Mouse (Mus musculus): ENCODE measurements around the gene Fbxw11. TPM values are rescaled to one million over a fixed set of nuclear protein-coding genes. Genes with fewer than 3 reads are reported as not detected.

Fbxw11 gene
- polyA plus RNA-seq, 1 experiment from 2014 or later = 36.0 TPM

GRCm38 (mm10) chr11:32718979-32719378 lies 76.5 kb downstream of the Fbxw11 start:
- H3K4me2 ChIP-seq = no peak overlapping the region
- H3K4me1 ChIP-seq = no peaks in the 10 kb centered on the region
- no peak overlapping the region for H3K4me3 ChIP-seq
- H3K9ac ChIP-seq = no peak overlapping the region
- H3K27me3 ChIP-seq (replicated peaks) = no peaks in the 10 kb centered on the region
- no peak for ATAC-seq
- no peak overlapping the region for H3K27ac ChIP-seq
- no peaks in the 10 kb centered on the region for H3K9me3 ChIP-seq (replicated peaks)
- H3K36me3 ChIP-seq = peaks cover 16% of the 10 kb centered on the region
- 75% methylated on average over 4 of the region's 4 CpGs for WGBS (ENCODE audit: insufficient replicate concordance)

GRCm38 (mm10) chr11:32722653-32723052 lies 80.1 kb downstream of the Fbxw11 start:
- peaks cover 29% of the 10 kb centered on the region; the same call in 1 of the 2 replicates for H3K36me3 ChIP-seq
- no peak overlapping the region for H3K9ac ChIP-seq
- 83% methylated on average over 5 of the region's 5 CpGs for WGBS (ENCODE audit: insufficient replicate concordance)
- H3K27me3 ChIP-seq (replicated peaks) = no peaks in the 10 kb centered on the region
- no peak overlapping the region for H3K4me3 ChIP-seq
- H3K9me3 ChIP-seq (replicated peaks) = no peaks in the 10 kb centered on the region
- no peaks in the 10 kb centered on the region for H3K4me1 ChIP-seq
- no peak overlapping the region for H3K27ac ChIP-seq
- no peak for ATAC-seq
- H3K4me2 ChIP-seq = no peak overlapping the region

- 47% methylated on average over 2 of the region's 2 CpGs for whole genome bisulfite sequencing (ENCODE audit: insufficient replicate concordance)
- no peaks in the 10 kb centered on the region for H3K9me3 ChIP-seq (replicated peaks)
- no peak overlapping the region for H3K4me3 ChIP-seq
- H3K36me3 ChIP-seq = peaks cover 30% of the 10 kb centered on the region; the same call in 1 of the 2 replicates
- H3K4me2 ChIP-seq = no peak overlapping the region
- no peak overlapping the region for H3K27ac ChIP-seq
- ATAC-seq = no peak
- H3K27me3 ChIP-seq (replicated peaks) = no peaks in the 10 kb centered on the region
- H3K9ac ChIP-seq = no peak overlapping the region
- H3K4me1 ChIP-seq = no peaks in the 10 kb centered on the region
Measured at GRCm38 (mm10) chr11:32723287-32723686, 80.8 kb downstream of the Fbxw11 start.

GRCm38 (mm10) chr11:32725171-32725570 lies 82.6 kb downstream of the Fbxw11 start:
- no peak overlapping the region for H3K4me3 ChIP-seq
- H3K36me3 ChIP-seq = peaks cover 30% of the 10 kb centered on the region; the same call in 1 of the 2 replicates
- peaks cover 3% of the 10 kb centered on the region; the same call in 1 of the 2 replicates for H3K4me1 ChIP-seq
- 91% methylated on average over 9 of the region's 9 CpGs for WGBS (ENCODE audit: insufficient replicate concordance)
- no peak overlapping the region for H3K4me2 ChIP-seq
- H3K27ac ChIP-seq = no peak overlapping the region
- no peaks in the 10 kb centered on the region for H3K9me3 ChIP-seq (replicated peaks)
- ATAC-seq = no peak
- no peaks in the 10 kb centered on the region for H3K27me3 ChIP-seq (replicated peaks)
- H3K9ac ChIP-seq = no peak overlapping the region

- Histone ChIP-seq H3K9me3 (replicated peaks) (no peaks in the 10 kb centered on the region), H3K27me3 (replicated peaks) (no peaks in the 10 kb centered on the region), H3K4me2 (no peak overlapping the region), H3K4me3 (no peak overlapping the region), H3K27ac (no peak overlapping the region), H3K36me3 (peaks cover 56% of the 10 kb centered on the region), H3K4me1 (peaks cover 4% of the 10 kb centered on the region; the same call in 1 of the 2 replicates), H3K9ac (no peak overlapping the region)
- ATAC-seq = no peak
- 68% methylated on average over 5 of the region's 5 CpGs for WGBS (ENCODE audit: insufficient replicate concordance)
Measured at GRCm38 (mm10) chr11:32732467-32732866, 89.9 kb downstream of the Fbxw11 start.

GRCm38 (mm10) chr11:32733195-32733594 lies 90.7 kb downstream of the Fbxw11 start:
- 79% methylated on average over 6 of the region's 6 CpGs for WGBS (ENCODE audit: insufficient replicate concordance)
- no peak for ATAC-seq
- H3K4me1 ChIP-seq = peaks cover 4% of the 10 kb centered on the region; the same call in 1 of the 2 replicates
- H3K4me3 ChIP-seq = no peak overlapping the region
- H3K4me2 ChIP-seq = no peak overlapping the region
- H3K9me3 ChIP-seq (replicated peaks) = no peaks in the 10 kb centered on the region
- peaks cover 60% of the 10 kb centered on the region for H3K36me3 ChIP-seq
- no peak overlapping the region for H3K27ac ChIP-seq
- H3K27me3 ChIP-seq (replicated peaks) = no peaks in the 10 kb centered on the region
- H3K9ac ChIP-seq = no peak overlapping the region

GRCm38 (mm10) chr11:32736371-32736770 lies 93.8 kb downstream of the Fbxw11 start:
- no peak overlapping the region for H3K4me2 ChIP-seq
- 79% methylated on average over 2 of the region's 2 CpGs for WGBS (ENCODE audit: insufficient replicate concordance)
- no peaks in the 10 kb centered on the region for H3K4me1 ChIP-seq
- H3K27ac ChIP-seq = no peak overlapping the region
- no peak overlapping the region for H3K9ac ChIP-seq
- no peak for ATAC-seq
- H3K9me3 ChIP-seq (replicated peaks) = no peaks in the 10 kb centered on the region
- H3K27me3 ChIP-seq (replicated peaks) = no peaks in the 10 kb centered on the region
- peaks cover 85% of the 10 kb centered on the region for H3K36me3 ChIP-seq
- no peak overlapping the region for H3K4me3 ChIP-seq

- Histone ChIP-seq H3K4me1 (no peaks in the 10 kb centered on the region), H3K4me2 (no peak overlapping the region), H3K9me3 (replicated peaks) (no peaks in the 10 kb centered on the region), H3K27me3 (replicated peaks) (no peaks in the 10 kb centered on the region), H3K27ac (no peak overlapping the region), H3K36me3 (peaks cover 93% of the 10 kb centered on the region), H3K9ac (no peak overlapping the region), H3K4me3 (no peak overlapping the region)
- 87% methylated on average over 5 of the region's 5 CpGs for WGBS (ENCODE audit: insufficient replicate concordance)
- no peak for ATAC-seq
Measured at GRCm38 (mm10) chr11:32737729-32738128, 95.2 kb downstream of the Fbxw11 start.

- ATAC-seq = no peak
- H3K9me3 ChIP-seq (replicated peaks) = no peaks in the 10 kb centered on the region
- 70% methylated on average over 5 of the region's 5 CpGs for WGBS (ENCODE audit: insufficient replicate concordance)
- H3K36me3 ChIP-seq = peaks cover 78% of the 10 kb centered on the region
- H3K9ac ChIP-seq = no peak overlapping the region
- H3K27ac ChIP-seq = no peak overlapping the region
- H3K27me3 ChIP-seq (replicated peaks) = no peaks in the 10 kb centered on the region
- H3K4me2 ChIP-seq = no peak overlapping the region
- H3K4me1 ChIP-seq = peaks cover 41% of the 10 kb centered on the region
- H3K4me3 ChIP-seq = no peak overlapping the region
Measured at GRCm38 (mm10) chr11:32743891-32744290, 101.4 kb downstream of the Fbxw11 start.

- H3K36me3 ChIP-seq = peaks cover 73% of the 10 kb centered on the region
- 80% methylated on average over 7 of the region's 7 CpGs for WGBS (ENCODE audit: insufficient replicate concordance)
- ATAC-seq = 0 out of 2 replicates have a peak, but pooled peaks have one; percentile 26
Measured at GRCm38 (mm10) chr11:32744463-32744862, 101.9 kb downstream of the Fbxw11 start.

GRCm38 (mm10) chr11:32745466-32745865 lies 102.9 kb downstream of the Fbxw11 start:
- WGBS (ENCODE audit: insufficient replicate concordance) = 83% methylated on average over 4 of the region's 4 CpGs
- H3K27ac ChIP-seq = no peak overlapping the region
- no peak overlapping the region for H3K4me2 ChIP-seq
- peaks cover 43% of the 10 kb centered on the region for H3K4me1 ChIP-seq
- H3K9ac ChIP-seq = no peak overlapping the region
- no peak overlapping the region for H3K4me3 ChIP-seq
- ATAC-seq = no peak
- H3K36me3 ChIP-seq = peaks cover 64% of the 10 kb centered on the region
- H3K9me3 ChIP-seq (replicated peaks) = no peaks in the 10 kb centered on the region
- H3K27me3 ChIP-seq (replicated peaks) = no peaks in the 10 kb centered on the region

More at GRCm38 (mm10) chr11:32744463-32744862, 101.9 kb downstream of the Fbxw11 start:
- peaks cover 43% of the 10 kb centered on the region for H3K4me1 ChIP-seq
- no peaks in the 10 kb centered on the region for H3K9me3 ChIP-seq (replicated peaks)
- H3K27ac ChIP-seq = no peak overlapping the region
- H3K9ac ChIP-seq = no peak overlapping the region
- no peaks in the 10 kb centered on the region for H3K27me3 ChIP-seq (replicated peaks)
- no peak overlapping the region for H3K4me2 ChIP-seq
- no peak overlapping the region for H3K4me3 ChIP-seq

GRCm38 (mm10) chr11:32746036-32746435 lies 103.5 kb downstream of the Fbxw11 start:
- Histone ChIP-seq H3K9ac (no peak overlapping the region), H3K27ac (no peak overlapping the region), H3K4me1 (peaks cover 43% of the 10 kb centered on the region), H3K9me3 (replicated peaks) (no peaks in the 10 kb centered on the region), H3K4me3 (no peak overlapping the region), H3K27me3 (replicated peaks) (no peaks in the 10 kb centered on the region), H3K36me3 (peaks cover 59% of the 10 kb centered on the region), H3K4me2 (peak overlapping the region; percentile 20; the same call in 1 of the 2 replicates)
- ATAC-seq = peak; percentile 52; the same call in 1 of the 2 replicates
- 28% methylated on average over 5 of the region's 5 CpGs for WGBS (ENCODE audit: insufficient replicate concordance)

GRCm38 (mm10) chr11:32746475-32746874 lies 104.0 kb downstream of the Fbxw11 start:
- Histone ChIP-seq H3K36me3 (peaks cover 54% of the 10 kb centered on the region), H3K4me3 (no peak overlapping the region), H3K4me2 (0 out of 2 replicates have a peak overlapping the region, but pooled peaks have one; percentile 20), H3K27ac (no peak overlapping the region), H3K4me1 (peaks cover 47% of the 10 kb centered on the region), H3K9ac (no peak overlapping the region), H3K9me3 (replicated peaks) (no peaks in the 10 kb centered on the region), H3K27me3 (replicated peaks) (no peaks in the 10 kb centered on the region)
- ATAC-seq = no peak
- WGBS (ENCODE audit: insufficient replicate concordance) = 81% methylated on average over 3 of the region's 3 CpGs
